Mouse (Mus musculus) forebrain, embryonic 14.5 days (tissue): ENCODE data around the gene Pacrg. TPM values are rescaled to one million over a fixed set of nuclear protein-coding genes. Genes with fewer than 3 reads are reported as not detected.
A peak's percentile ranks its signal among the peaks of the same experiment; 100 is the strongest.

ENCODE experiments used
- ATAC-seq: fragments of 200-750 bp; cut with Nextera tagmentation; 2 replicates; pipeline ENCODE4 v1.8.0; 2017; ENCODE audit warnings: mild to moderate bottlenecking, moderate library complexity
- DNase-seq: peaks from one replicate; pipeline ENCODE4 v3.0.0-alpha.2; 2015; ENCODE audit warnings: low spot score
- H3K27ac ChIP-seq: fragments of 300-500 bp; sonication (generic); 2 replicates; pipeline ENCODE4 v1.5.1; 2014; ENCODE audit warnings: low read depth, mild to moderate bottlenecking, control low read depth, low read length, moderate library complexity
- H3K27me3 ChIP-seq: fragments of 300-500 bp; sonication (generic); replicated peaks from 2 replicates; pipeline ENCODE4 v1.6.1; 2014; ENCODE audit warnings: low read length, control low read depth, mixed read lengths; ENCODE audit not compliant: control insufficient read depth, insufficient read depth
- H3K36me3 ChIP-seq: fragments of 300-500 bp; sonication (generic); 2 replicates; pipeline ENCODE4 v1.6.1; 2014; ENCODE audit warnings: low read length, control low read depth; ENCODE audit not compliant: control insufficient read depth, insufficient read depth
- H3K4me1 ChIP-seq: fragments of 300-500 bp; sonication (generic); 2 replicates; pipeline ENCODE4 v1.6.1; 2014; ENCODE audit warnings: antibody characterized with exemption, low read length, control low read depth; ENCODE audit not compliant: control insufficient read depth, insufficient read depth
- H3K4me2 ChIP-seq: fragments of 300-500 bp; sonication (generic); 2 replicates; pipeline ENCODE4 v1.6.1; 2014; ENCODE audit warnings: mild to moderate bottlenecking, control low read depth, low read length
- H3K4me3 ChIP-seq: fragments of 300-500 bp; sonication (generic); 2 replicates; pipeline ENCODE4 v1.5.1; 2014; ENCODE audit warnings: low read depth, low read length, control low read depth
- H3K9ac ChIP-seq: fragments of 300-500 bp; sonication (generic); 2 replicates; pipeline ENCODE4 v1.6.1; 2014; ENCODE audit warnings: mild to moderate bottlenecking, low read length, control low read depth, moderate library complexity
- H3K9me3 ChIP-seq: fragments of 300-500 bp; sonication (generic); replicated peaks from 2 replicates; pipeline ENCODE4 v1.6.1; 2016; ENCODE audit warnings: low read length, control low read depth, mixed read lengths; ENCODE audit not compliant: control insufficient read depth
- WGBS: fragments of 180-500 bp; shearing (Covaris S2); extraction: QIAGEN DNeasy Blood & Tissue Kit; methylation state at CpG from one replicate; pipeline ENCODE4 v1.1.7; 2014; 5-methylcytosine and 5-hydroxymethylcytosine counted together
- polyA plus RNA-seq: library from polyadenylated mRNA; unstranded; fragments of >200 nt; fragmentation: Nextera tagmentation; extraction: Ambion mirVana; gene quantifications from 2 replicates; pipeline ENCODE4 v1.2.1, GENCODE M21; 2014

The Pacrg gene
- polyA plus RNA-seq, 1 experiment from 2014 or later, result 7.8 TPM

DNA sequence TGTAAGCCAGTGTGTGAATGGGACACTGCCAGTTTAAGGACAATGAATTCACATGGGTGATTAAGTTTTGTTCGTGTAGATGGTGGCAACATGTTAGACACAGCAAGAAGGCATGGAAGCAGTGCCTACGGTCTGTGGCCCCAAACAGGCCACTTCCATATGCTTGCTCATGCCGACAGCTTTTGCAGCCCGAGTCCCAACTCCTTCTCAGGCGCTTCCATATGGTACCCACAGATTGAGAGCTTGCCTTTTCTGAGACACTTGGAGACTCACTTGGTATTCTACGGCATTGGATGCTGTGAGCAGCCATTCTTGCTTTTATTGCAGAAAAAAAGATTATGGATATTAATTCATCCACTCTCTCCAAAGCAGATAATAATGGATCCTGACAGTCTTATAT is 365.1 kb downstream of the Pacrg start:
- 82% methylated on average over 6 of the region's 6 CpGs for WGBS
- Histone ChIP-seq H3K4me2 (no peak overlapping the region), H3K27ac (no peak overlapping the region), H3K36me3 (no peaks in the 10 kb centered on the region), H3K4me1 (peaks cover 6% of the 10 kb centered on the region), H3K4me3 (no peak overlapping the region), H3K27me3 (no peaks in the 10 kb centered on the region), H3K9me3 (no peaks in the 10 kb centered on the region), H3K9ac (no peak overlapping the region)
- ATAC-seq (no peak), DNase-seq (peak; percentile 31)

DNA sequence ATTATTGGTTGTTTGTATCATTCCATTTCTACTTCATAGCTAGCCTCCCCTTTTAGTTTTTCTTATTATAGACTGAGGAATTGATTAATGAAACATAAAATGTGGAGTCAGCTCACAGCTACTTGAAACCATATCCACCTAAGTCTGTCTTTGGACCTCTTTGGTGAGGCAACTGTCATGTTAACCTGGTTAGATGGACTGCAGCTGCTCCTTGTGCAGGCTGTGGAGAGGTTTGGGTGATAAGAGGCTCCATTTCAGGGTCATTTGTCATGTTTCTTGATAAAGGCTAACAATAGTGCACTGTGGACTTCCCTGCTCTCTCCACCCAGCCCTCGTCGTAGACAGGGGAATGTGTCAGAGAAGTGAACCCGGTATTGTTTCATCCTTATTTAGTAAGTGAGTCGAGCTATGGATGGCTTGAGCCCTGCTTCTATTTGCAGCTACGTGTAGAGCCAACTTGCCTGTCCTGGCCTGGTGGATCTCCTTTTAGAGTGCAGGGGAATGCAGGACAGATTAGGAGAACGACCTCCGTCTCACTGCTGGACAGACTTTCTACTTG is 366.2 kb downstream of the Pacrg start:
- peaks cover 6% of the 10 kb centered on the region for H3K4me1 ChIP-seq
- no peak overlapping the region for H3K4me2 ChIP-seq
- no peaks in the 10 kb centered on the region for H3K36me3 ChIP-seq
- no peak overlapping the region for H3K9ac ChIP-seq
- 75% methylated on average over 7 of the region's 7 CpGs for WGBS
- H3K27ac ChIP-seq, result no peak overlapping the region
- H3K4me3 ChIP-seq, result no peak overlapping the region
- DNase-seq (no peak), ATAC-seq (no peak)
- H3K27me3 ChIP-seq, result no peaks in the 10 kb centered on the region
- no peaks in the 10 kb centered on the region for H3K9me3 ChIP-seq

- Histone ChIP-seq H3K4me1 (peaks cover 6% of the 10 kb centered on the region), H3K9me3 (no peaks in the 10 kb centered on the region), H3K27ac (no peak overlapping the region), H3K9ac (no peak overlapping the region), H3K36me3 (no peaks in the 10 kb centered on the region), H3K27me3 (no peaks in the 10 kb centered on the region), H3K4me3 (no peak overlapping the region), H3K4me2 (no peak overlapping the region)
- ATAC-seq (no peak), DNase-seq (no peak)
- 93% methylated on average over 6 of the region's 6 CpGs for WGBS
Measured at GRCm38 (mm10) chr17:10473175-10473574, 366.9 kb downstream of the Pacrg start.

- Histone ChIP-seq H3K27me3 (no peaks in the 10 kb centered on the region), H3K27ac (no peak overlapping the region), H3K9me3 (no peaks in the 10 kb centered on the region), H3K9ac (no peak overlapping the region), H3K4me1 (no peaks in the 10 kb centered on the region), H3K4me3 (no peak overlapping the region), H3K4me2 (no peak overlapping the region), H3K36me3 (no peaks in the 10 kb centered on the region)
- no peak for ATAC-seq
- WGBS, result 91% methylated on average over 9 of the region's 9 CpGs
- no peak for DNase-seq
Measured at GRCm38 (mm10) chr17:10469874-10470568, 370.1 kb downstream of the Pacrg start.

DNA sequence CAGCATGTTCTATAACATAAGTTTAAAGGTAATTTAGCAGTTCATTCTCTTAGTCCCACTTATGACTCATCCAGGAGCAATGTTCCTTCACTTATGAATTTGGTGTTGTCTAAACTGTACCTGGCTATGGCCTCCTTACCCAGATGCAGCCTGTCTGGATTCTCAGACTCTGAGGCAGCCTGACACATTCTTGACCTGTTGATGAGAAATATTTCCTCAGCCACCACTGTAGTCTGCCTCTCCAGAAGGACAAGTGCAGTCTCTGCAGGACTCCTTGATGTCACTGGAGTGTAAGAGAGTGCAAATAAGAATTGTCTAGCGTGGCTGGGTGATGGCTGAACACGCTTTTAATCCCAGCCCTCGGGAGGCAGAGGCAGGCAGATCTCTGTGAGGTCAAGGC is 373.0 kb downstream of the Pacrg start:
- no peaks in the 10 kb centered on the region for H3K36me3 ChIP-seq
- H3K27ac ChIP-seq, result no peak overlapping the region
- no peaks in the 10 kb centered on the region for H3K9me3 ChIP-seq
- ATAC-seq (no peak), DNase-seq (no peak)
- H3K9ac ChIP-seq, result no peak overlapping the region
- no peak overlapping the region for H3K4me2 ChIP-seq
- H3K27me3 ChIP-seq, result no peaks in the 10 kb centered on the region
- no peaks in the 10 kb centered on the region for H3K4me1 ChIP-seq
- H3K4me3 ChIP-seq, result no peak overlapping the region
- 92% methylated on average over 3 of the region's 3 CpGs for WGBS

DNA sequence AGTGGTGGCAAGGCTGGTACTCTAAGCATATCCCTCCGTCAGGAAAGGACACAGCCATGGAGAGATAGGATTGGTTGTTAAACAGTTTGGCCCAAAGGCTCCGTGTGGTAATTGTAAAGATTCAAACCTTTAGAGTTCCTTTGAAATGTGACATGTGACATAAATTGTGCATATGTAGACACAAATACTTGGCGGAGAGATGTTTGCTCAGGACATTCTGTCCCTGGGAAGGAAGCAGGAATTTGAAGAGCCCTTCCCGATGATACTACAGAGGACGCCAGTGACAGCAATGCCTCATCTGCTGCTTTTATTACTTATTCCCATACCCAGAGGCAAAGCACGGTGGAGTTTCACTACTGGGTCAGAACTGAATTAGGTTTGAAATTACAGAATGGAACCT is 374.6 kb downstream of the Pacrg start:
- WGBS, result 87% methylated on average over 6 of the region's 6 CpGs
- Histone ChIP-seq H3K27ac (no peak overlapping the region), H3K27me3 (no peaks in the 10 kb centered on the region), H3K9ac (no peak overlapping the region), H3K36me3 (no peaks in the 10 kb centered on the region), H3K4me1 (no peaks in the 10 kb centered on the region), H3K4me3 (no peak overlapping the region), H3K4me2 (no peak overlapping the region), H3K9me3 (no peaks in the 10 kb centered on the region)
- ATAC-seq (no peak), DNase-seq (no peak)

GRCm38 (mm10) chr17:10464700-10465099 is 375.4 kb downstream of the Pacrg start:
- Histone ChIP-seq H3K4me3 (no peak overlapping the region), H3K9me3 (no peaks in the 10 kb centered on the region), H3K27ac (no peak overlapping the region), H3K4me1 (no peaks in the 10 kb centered on the region), H3K4me2 (no peak overlapping the region), H3K36me3 (no peaks in the 10 kb centered on the region), H3K9ac (no peak overlapping the region), H3K27me3 (no peaks in the 10 kb centered on the region)
- no peak for DNase-seq
- no peak for ATAC-seq
- 74% methylated on average over 3 of the region's 3 CpGs for WGBS

GRCm38 (mm10) chr17:10463626-10464025 is 376.5 kb downstream of the Pacrg start:
- Histone ChIP-seq H3K27ac (no peak overlapping the region), H3K4me3 (no peak overlapping the region), H3K9me3 (no peaks in the 10 kb centered on the region), H3K4me1 (no peaks in the 10 kb centered on the region), H3K4me2 (no peak overlapping the region), H3K27me3 (no peaks in the 10 kb centered on the region), H3K9ac (no peak overlapping the region), H3K36me3 (no peaks in the 10 kb centered on the region)
- DNase-seq (no peak), ATAC-seq (no peak)
- 89% methylated on average over 3 of the region's 3 CpGs for WGBS

- H3K27me3 ChIP-seq, result no peaks in the 10 kb centered on the region
- H3K9ac ChIP-seq, result no peak overlapping the region
- H3K4me2 ChIP-seq, result no peak overlapping the region
- no peaks in the 10 kb centered on the region for H3K9me3 ChIP-seq
- no peaks in the 10 kb centered on the region for H3K4me1 ChIP-seq
- H3K4me3 ChIP-seq, result no peak overlapping the region
- DNase-seq, result no peak
- 95% methylated on average over 4 of the region's 4 CpGs for WGBS
- no peak for ATAC-seq
- H3K27ac ChIP-seq, result no peak overlapping the region
- H3K36me3 ChIP-seq, result no peaks in the 10 kb centered on the region
Measured at GRCm38 (mm10) chr17:10460916-10461315, 379.2 kb downstream of the Pacrg start.
